Mouse (Mus musculus): ENCODE measurements around the gene Clcn1.

DNA sequence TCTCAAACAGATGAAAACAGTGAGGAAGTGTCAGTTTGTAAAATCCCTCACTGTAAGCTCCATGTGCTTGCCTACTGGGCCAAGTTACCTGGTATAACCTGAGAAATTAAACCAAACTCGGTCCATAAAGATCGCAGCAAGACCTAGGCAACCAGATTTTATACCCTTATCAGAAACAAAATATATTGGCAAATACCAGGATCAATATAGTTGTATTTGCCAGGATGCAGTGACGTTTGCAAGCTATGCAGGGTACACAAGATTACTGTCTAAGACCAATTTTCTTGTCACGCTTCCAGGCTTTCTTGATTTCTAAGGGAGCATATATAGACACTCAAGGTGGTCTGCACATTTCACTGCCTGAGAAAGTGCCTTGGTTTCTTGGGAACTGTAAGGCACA lies 34.7 kb upstream of the Clcn1 start:
- no peak for TF ChIP-seq POLR2A (IDR thresholded peaks at IDR 0.05; ENCODE audit: control insufficient read depth, extremely low read depth, insufficient read depth, low read length, poor library complexity)
- TF ChIP-seq CTCF (IDR thresholded peaks at IDR 0.05; ENCODE audit: borderline replicate concordance, control insufficient read depth, extremely low read depth, insufficient read depth, low read length, poor library complexity) = no peak

Measured in thymus, adult 2 months (tissue).